Mouse (Mus musculus): ENCODE measurements around the gene Gm43552.

DNA sequence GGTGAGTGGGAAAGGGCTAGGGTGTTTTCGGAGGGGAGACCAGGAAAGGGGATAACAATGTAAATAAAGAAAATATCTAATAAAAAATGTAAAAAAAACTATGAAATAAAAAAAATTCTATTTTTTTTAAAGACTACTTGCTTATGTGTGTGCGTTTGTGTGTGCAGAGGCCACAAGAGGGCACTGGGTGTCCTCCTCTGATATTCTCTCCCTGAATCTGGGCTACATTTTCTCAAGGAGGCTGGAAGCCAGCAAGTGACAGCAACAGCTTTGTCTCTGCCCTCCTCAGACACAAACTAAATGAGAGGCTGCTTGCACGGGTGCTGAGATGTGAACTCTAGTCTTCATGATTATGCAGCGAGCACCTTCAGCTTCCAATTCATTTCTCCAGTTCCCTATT lies 14.4 kb downstream of the Gm43552 start:
- TF ChIP-seq SRF (IDR thresholded peaks at IDR 0.05; ENCODE audit: control insufficient read depth, insufficient read length, low read depth) (no peak), MAX (IDR thresholded peaks at IDR 0.05; ENCODE audit: low read depth) (no peak), TCF12 (IDR thresholded peaks at IDR 0.05; ENCODE audit: insufficient read depth, poor library complexity, severe bottlenecking) (no peak), POLR2A (IDR thresholded peaks at IDR 0.05; ENCODE audit: insufficient read length, low read depth) (no peak), MYOG (IDR thresholded peaks at IDR 0.05; ENCODE audit: control insufficient read depth in 1 of 3, insufficient read depth in 1 of 3, insufficient read length in 2 of 3, low read depth in 2 of 3) (no peak), E2F4 (IDR thresholded peaks at IDR 0.05; ENCODE audit: insufficient read depth) (no peak), CEBPB (IDR thresholded peaks at IDR 0.05; ENCODE audit: insufficient read depth, poor library complexity, severe bottlenecking) (no peak)
